Mouse (Mus musculus) stomach, embryonic 14.5 days (tissue): ENCODE data around the gene Oca2. TPM values are rescaled to one million over a fixed set of nuclear protein-coding genes. Genes with fewer than 3 reads are reported as not detected.

ENCODE experiments used
- ATAC-seq: fragments of 200-750 bp; cut with Nextera tagmentation; 2 replicates; pipeline ENCODE4 v1.8.0; 2017; ENCODE audit warnings: low read depth, moderate TSS enrichment; ENCODE audit not compliant: insufficient number of reproducible peaks, insufficient read depth, low FRiP score
- H3K27ac ChIP-seq: fragments of 300-500 bp; sonication (generic); 2 replicates; pipeline ENCODE4 v1.5.1; 2014; ENCODE audit warnings: mild to moderate bottlenecking, low read length, moderate library complexity, mixed read lengths
- H3K27me3 ChIP-seq: fragments of 300-500 bp; sonication (generic); 2 replicates; pipeline ENCODE4 v1.6.1; 2014; ENCODE audit warnings: low read length, control low read depth, mixed read lengths; ENCODE audit not compliant: control insufficient read depth, insufficient read depth
- H3K36me3 ChIP-seq: fragments of 300-500 bp; sonication (generic); 2 replicates; pipeline ENCODE4 v1.6.1; 2014; ENCODE audit warnings: mild to moderate bottlenecking, control low read depth, low read length, moderate library complexity, mixed read lengths; ENCODE audit not compliant: control insufficient read depth, insufficient read depth
- H3K4me1 ChIP-seq: fragments of 300-500 bp; sonication (generic); 2 replicates; pipeline ENCODE4 v1.6.1; 2014; ENCODE audit warnings: low read length, control low read depth, mixed read lengths; ENCODE audit not compliant: control insufficient read depth, insufficient read depth
- H3K4me2 ChIP-seq: fragments of 300-500 bp; sonication (generic); replicated peaks from 2 replicates; pipeline ENCODE4 v1.6.1; 2014; ENCODE audit warnings: low read depth, low read length, control low read depth
- H3K4me3 ChIP-seq: fragments of 300-500 bp; sonication (generic); 2 replicates; pipeline ENCODE4 v1.5.1; 2014; ENCODE audit warnings: low read depth, low read length, control low read depth
- H3K9ac ChIP-seq: fragments of 300-500 bp; sonication (generic); replicated peaks from 2 replicates; pipeline ENCODE4 v1.6.1; 2014; ENCODE audit warnings: low read depth, mild to moderate bottlenecking, control low read depth, low read length, moderate library complexity, mixed read lengths
- H3K9me3 ChIP-seq: fragments of 300-500 bp; sonication (generic); 2 replicates; pipeline ENCODE4 v1.6.1; 2016; ENCODE audit warnings: low read depth, low read length, control low read depth; ENCODE audit not compliant: control insufficient read depth
- WGBS: fragments of 180-500 bp; shearing (Covaris S2); extraction: QIAGEN DNeasy Blood & Tissue Kit; methylation state at CpG from one replicate; pipeline ENCODE4 v1.1.7; 2014; 5-methylcytosine and 5-hydroxymethylcytosine counted together
- polyA plus RNA-seq: library from polyadenylated mRNA; unstranded; fragments of >200 nt; fragmentation: Nextera tagmentation; extraction: Ambion mirVana; gene quantifications from 2 replicates; pipeline ENCODE4 v1.2.1, GENCODE M21; 2014

The Oca2 gene
- polyA plus RNA-seq, 1 experiment from 2014 or later, result 0.07 TPM

- H3K27ac ChIP-seq, result no peak overlapping the region
- 19% methylated on average over 5 of the region's 5 CpGs for WGBS
- peak; percentile 54; the same call in 1 of the 2 replicates for ATAC-seq
Measured at GRCm38 (mm10) chr7:56419253-56419844, 179.8 kb downstream of the Oca2 start.

GRCm38 (mm10) chr7:56421946-56422345 lies 182.4 kb downstream of the Oca2 start:
- ATAC-seq, result no peak
- Histone ChIP-seq H3K27me3 (no peaks in the 10 kb centered on the region), H3K9ac (no peak overlapping the region), H3K9me3 (no peaks in the 10 kb centered on the region), H3K4me1 (no peaks in the 10 kb centered on the region), H3K27ac (no peak overlapping the region), H3K36me3 (no peaks in the 10 kb centered on the region), H3K4me3 (no peak overlapping the region), H3K4me2 (no peak overlapping the region)
- WGBS, result 78% methylated on average over 2 of the region's 2 CpGs

More at GRCm38 (mm10) chr7:56419253-56419844, 179.8 kb downstream of the Oca2 start:
- Histone ChIP-seq H3K9ac (no peak overlapping the region), H3K27me3 (no peaks in the 10 kb centered on the region), H3K4me2 (no peak overlapping the region), H3K4me1 (no peaks in the 10 kb centered on the region), H3K9me3 (no peaks in the 10 kb centered on the region), H3K36me3 (no peaks in the 10 kb centered on the region), H3K4me3 (no peak overlapping the region)

- WGBS, result 64% methylated on average over 2 of the region's 2 CpGs
- no peak overlapping the region for H3K27ac ChIP-seq
Measured at GRCm38 (mm10) chr7:56423548-56423947, 184.0 kb downstream of the Oca2 start.

DNA sequence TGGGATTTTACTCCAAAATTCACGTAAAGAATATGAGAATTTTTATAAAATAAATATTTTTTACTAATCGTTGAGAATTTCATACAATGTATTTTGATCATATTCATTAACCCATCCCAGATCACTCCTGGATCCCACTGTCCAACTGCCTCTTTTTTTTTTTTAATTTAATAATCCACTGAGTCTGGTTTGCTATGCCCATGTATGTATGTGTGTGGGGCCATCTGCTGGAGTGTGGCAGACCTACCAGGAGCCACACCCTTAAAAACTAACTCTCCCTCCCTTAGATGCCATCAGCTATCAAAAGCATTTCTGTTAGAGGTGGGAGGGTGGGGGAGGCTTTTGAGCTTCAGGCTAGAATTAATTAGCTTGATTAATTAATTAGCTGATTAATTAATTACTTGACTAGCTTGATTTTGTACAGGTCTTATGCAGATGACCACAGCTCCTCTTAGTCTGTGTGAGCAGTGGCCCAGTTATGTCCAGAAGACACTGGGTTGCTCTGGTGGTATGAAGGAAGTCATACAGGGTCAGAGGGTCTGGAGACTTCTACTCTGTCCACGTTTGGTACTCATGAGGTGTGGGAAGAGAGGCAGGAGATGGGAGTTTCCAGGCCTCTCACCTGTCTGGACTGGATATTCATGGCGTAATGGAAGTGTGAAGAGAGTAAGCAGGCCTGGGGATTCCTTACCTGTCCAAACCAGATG lies 221.4 kb downstream of the Oca2 start:
- no peak for ATAC-seq
- no peak overlapping the region for H3K27ac ChIP-seq
- H3K9ac ChIP-seq, result no peak overlapping the region
- H3K4me1 ChIP-seq, result no peaks in the 10 kb centered on the region
- H3K9me3 ChIP-seq, result no peaks in the 10 kb centered on the region
- no peaks in the 10 kb centered on the region for H3K27me3 ChIP-seq
- H3K36me3 ChIP-seq, result no peaks in the 10 kb centered on the region
- H3K4me3 ChIP-seq, result no peak overlapping the region
- no peak overlapping the region for H3K4me2 ChIP-seq
- 76% methylated on average over 4 of the region's 4 CpGs for WGBS

More at GRCm38 (mm10) chr7:56423548-56423947, 184.0 kb downstream of the Oca2 start:
- Histone ChIP-seq H3K4me3 (no peak overlapping the region), H3K27me3 (no peaks in the 10 kb centered on the region), H3K4me2 (no peak overlapping the region), H3K9me3 (no peaks in the 10 kb centered on the region), H3K36me3 (no peaks in the 10 kb centered on the region), H3K9ac (no peak overlapping the region), H3K4me1 (no peaks in the 10 kb centered on the region)
- ATAC-seq, result no peak; the same call in 1 of the 2 replicates

DNA sequence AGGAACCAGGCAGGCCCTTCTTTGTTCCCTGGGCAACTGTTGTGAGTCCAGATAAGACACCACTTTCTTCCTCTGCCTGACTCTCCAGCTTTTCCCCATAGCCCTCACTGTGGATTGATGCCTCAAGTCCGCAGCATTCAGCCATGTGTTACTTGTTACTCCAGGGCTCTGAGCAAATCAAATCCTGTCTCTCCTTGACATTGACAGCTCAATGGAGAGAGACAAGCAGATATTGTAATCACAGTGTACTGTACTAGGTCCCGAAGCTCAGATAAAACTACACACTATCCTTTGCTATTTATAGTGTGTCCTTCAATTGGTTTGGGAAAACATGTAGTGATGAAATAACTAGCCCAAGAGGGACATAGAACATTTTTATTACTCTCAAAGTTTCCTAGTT lies 258.7 kb downstream of the Oca2 start:
- Histone ChIP-seq H3K27ac (no peak overlapping the region), H3K4me1 (no peaks in the 10 kb centered on the region), H3K4me3 (no peak overlapping the region), H3K36me3 (no peaks in the 10 kb centered on the region), H3K9me3 (no peaks in the 10 kb centered on the region), H3K9ac (no peak overlapping the region), H3K4me2 (no peak overlapping the region), H3K27me3 (no peaks in the 10 kb centered on the region)
- 73% methylated on average over 2 of the region's 2 CpGs for WGBS
- no peak for ATAC-seq

- WGBS, result 60% methylated on average over 2 of the region's 2 CpGs
- H3K9ac ChIP-seq, result no peak overlapping the region
- no peak overlapping the region for H3K4me2 ChIP-seq
- no peak for ATAC-seq
- no peaks in the 10 kb centered on the region for H3K36me3 ChIP-seq
- no peak overlapping the region for H3K4me3 ChIP-seq
- H3K27ac ChIP-seq, result no peak overlapping the region
- no peaks in the 10 kb centered on the region for H3K9me3 ChIP-seq
- H3K4me1 ChIP-seq, result no peaks in the 10 kb centered on the region
- no peaks in the 10 kb centered on the region for H3K27me3 ChIP-seq
Measured at GRCm38 (mm10) chr7:56499319-56499718, 259.8 kb downstream of the Oca2 start.

- no peaks in the 10 kb centered on the region for H3K27me3 ChIP-seq
- no peak overlapping the region for H3K9ac ChIP-seq
- no peak overlapping the region for H3K27ac ChIP-seq
- H3K36me3 ChIP-seq, result no peaks in the 10 kb centered on the region
- H3K4me1 ChIP-seq, result no peaks in the 10 kb centered on the region
- no peak overlapping the region for H3K4me2 ChIP-seq
- 65% methylated on average over 1 of the region's 1 CpGs for WGBS
- no peak for ATAC-seq
- no peak overlapping the region for H3K4me3 ChIP-seq
- H3K9me3 ChIP-seq, result no peaks in the 10 kb centered on the region
Measured at GRCm38 (mm10) chr7:56499767-56500166, 260.2 kb downstream of the Oca2 start.

- H3K27ac ChIP-seq, result no peak overlapping the region
Measured at GRCm38 (mm10) chr7:56500438-56500837, 260.9 kb downstream of the Oca2 start.

More at GRCm38 (mm10) chr7:56500438-56500837, 260.9 kb downstream of the Oca2 start:
- no peak for ATAC-seq
- Histone ChIP-seq H3K4me3 (no peak overlapping the region), H3K27me3 (no peaks in the 10 kb centered on the region), H3K4me2 (no peak overlapping the region), H3K4me1 (no peaks in the 10 kb centered on the region), H3K9me3 (no peaks in the 10 kb centered on the region), H3K9ac (no peak overlapping the region), H3K36me3 (no peaks in the 10 kb centered on the region)
- 90% methylated on average over 1 of the region's 1 CpGs for WGBS
